Mouse (Mus musculus) ZHBTc4 (cell line): ENCODE results near the gene Uaca.

Experiments used
- DNase-seq: peaks from one replicate; pipeline ENCODE4 v3.0.0-alpha.2; 2011; ENCODE audit warnings: low read depth, low spot score

Gene Uaca

GRCm38 (mm10) chr9:60837078-60837448, 42.7 kb downstream of the Uaca start:
- DNase-seq, result no peak

DNA sequence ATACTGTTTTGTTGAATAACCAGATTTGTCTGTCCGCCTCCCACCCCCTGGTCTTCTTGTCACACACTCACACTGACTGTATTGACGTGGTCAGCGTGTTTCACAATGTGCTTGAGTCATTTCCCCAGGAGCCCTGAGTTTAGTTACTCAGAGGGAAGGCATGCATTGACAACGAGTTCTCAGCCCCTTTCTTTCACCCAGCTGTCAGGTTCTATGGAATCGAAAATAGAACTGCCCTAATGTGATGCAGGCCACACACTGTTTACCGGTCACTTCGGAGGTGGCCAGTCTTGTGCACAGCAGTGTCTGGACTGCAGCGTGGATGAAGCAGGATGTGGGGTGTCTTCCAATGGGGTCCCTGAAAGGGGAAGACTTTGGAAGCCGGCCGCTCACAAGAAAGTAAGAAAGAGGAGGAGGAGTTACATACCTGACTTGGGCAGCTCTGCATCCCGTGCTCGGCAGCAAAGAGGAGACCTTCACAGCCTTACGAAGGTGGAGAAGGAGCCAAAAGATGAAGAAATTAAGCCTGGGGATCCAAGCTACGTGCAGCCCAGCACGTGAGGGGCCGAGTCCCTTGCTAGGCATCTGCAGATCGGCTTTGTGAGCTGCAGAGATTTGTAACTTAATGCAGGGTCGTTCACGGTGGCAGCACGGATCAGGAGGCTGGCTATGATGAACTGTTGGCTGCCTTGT, 43.3 kb downstream of the Uaca start:
- no peak for DNase-seq

- DNase-seq, result no peak
Observed at GRCm38 (mm10) chr9:60838331-60838872, 44.1 kb downstream of the Uaca start.

DNA sequence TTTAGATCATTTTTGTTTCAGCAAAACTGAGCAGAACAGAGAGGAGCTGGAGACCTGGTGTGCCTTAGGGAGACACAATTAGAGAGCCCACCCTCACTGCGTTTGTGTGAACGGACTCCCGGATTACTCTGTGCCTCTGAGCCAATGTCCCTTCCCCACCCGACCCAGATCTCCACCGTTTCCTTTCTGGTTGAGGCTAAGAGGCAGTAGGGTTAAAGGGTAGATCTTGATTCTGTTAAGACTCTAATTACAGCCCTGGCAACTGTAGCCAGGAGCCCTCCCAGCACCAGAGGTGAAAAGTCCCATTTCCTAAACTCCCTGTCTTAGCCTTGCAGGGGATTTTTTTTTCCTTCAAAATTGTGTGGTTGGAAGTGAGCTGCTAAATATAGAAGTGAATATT, 47.1 kb downstream of the Uaca start:
- DNase-seq, result no peak

DNA sequence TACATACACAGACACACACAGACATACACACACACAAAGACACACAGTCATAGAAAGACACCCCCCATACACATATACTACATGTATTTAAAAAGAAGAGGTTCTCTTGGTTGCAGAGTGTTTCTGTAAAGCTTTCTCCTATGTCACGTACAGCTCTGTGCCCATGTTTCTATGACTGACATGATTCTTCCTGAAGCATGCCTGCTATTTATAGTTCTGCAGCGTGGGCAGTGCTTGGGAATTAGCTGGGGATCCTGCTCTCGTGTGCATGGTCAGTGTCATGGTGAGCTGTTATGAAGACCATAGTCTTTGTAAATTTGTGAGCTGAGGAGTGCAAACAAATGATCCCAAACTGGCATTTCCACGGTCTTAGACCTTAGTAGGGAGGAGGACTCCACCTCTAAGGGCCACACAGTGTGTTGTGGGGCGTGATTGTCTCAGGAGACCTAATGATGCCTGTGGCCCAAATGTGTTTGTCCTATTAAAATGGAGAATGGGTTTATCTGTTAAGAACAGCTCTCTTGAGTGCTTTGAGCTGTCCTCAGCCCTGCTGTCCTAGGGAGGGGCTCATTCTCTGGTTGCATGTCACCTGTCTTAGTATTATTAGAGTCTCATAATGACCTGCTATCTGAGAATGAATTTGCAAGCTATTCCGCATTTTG, 49.2 kb downstream of the Uaca start:
- DNase-seq, result no peak

GRCm38 (mm10) chr9:60848730-60849129, 54.4 kb downstream of the Uaca start:
- DNase-seq, result no peak

GRCm38 (mm10) chr9:60849986-60850385, 55.6 kb downstream of the Uaca start:
- DNase-seq, result no peak

GRCm38 (mm10) chr9:60854196-60854595, 59.9 kb downstream of the Uaca start:
- DNase-seq, result no peak

GRCm38 (mm10) chr9:60857833-60858232, 63.5 kb downstream of the Uaca start:
- DNase-seq, result peak; percentile 63

- peak; percentile 74 for DNase-seq
Observed at GRCm38 (mm10) chr9:60858306-60858960, 64.1 kb downstream of the Uaca start.

GRCm38 (mm10) chr9:60859031-60859430, 64.7 kb downstream of the Uaca start:
- DNase-seq, result no peak

DNA sequence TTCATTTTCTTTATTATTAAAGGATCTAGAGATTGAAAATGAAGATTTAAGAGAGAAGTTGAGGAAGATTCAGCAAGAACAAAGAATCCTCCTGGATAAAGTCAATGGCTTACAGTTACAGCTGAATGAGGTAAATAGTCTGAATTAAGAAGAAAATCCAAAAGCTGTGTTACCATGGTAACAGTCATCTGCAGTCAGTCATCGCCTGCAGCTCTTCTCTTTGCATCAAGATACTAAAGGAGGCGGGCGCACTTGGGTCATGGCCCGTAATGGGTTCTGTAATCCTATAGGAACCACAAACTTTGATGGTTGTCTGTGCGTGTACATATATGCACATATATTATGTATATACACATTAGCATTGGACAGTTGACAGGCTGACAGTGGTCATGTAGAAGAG, 66.7 kb downstream of the Uaca start:
- DNase-seq, result no peak

DNA sequence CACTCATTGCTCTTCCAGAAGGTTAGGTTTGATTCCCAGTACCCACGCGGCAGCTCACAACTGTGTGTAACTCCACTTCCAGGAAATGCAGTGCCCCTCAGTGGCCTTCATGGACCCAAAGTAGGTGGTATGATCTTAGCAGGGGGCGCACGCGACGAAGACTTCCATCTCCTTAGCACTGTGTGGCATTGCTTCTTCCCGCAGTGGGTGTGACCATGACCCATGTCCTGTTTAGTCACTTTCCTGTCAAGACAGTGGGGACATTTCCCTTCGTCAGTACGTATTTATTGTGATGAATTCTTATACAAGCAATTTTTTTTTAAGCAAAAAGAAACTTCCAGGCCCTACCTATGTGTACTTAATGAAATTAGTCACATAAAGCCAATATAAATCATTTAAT, 70.3 kb downstream of the Uaca start:
- DNase-seq, result no peak

- peak; percentile 49 for DNase-seq
Observed at GRCm38 (mm10) chr9:60865866-60866265, 71.5 kb downstream of the Uaca start.

GRCm38 (mm10) chr9:60870451-60870850, 76.1 kb downstream of the Uaca start:
- no peak for DNase-seq

DNA sequence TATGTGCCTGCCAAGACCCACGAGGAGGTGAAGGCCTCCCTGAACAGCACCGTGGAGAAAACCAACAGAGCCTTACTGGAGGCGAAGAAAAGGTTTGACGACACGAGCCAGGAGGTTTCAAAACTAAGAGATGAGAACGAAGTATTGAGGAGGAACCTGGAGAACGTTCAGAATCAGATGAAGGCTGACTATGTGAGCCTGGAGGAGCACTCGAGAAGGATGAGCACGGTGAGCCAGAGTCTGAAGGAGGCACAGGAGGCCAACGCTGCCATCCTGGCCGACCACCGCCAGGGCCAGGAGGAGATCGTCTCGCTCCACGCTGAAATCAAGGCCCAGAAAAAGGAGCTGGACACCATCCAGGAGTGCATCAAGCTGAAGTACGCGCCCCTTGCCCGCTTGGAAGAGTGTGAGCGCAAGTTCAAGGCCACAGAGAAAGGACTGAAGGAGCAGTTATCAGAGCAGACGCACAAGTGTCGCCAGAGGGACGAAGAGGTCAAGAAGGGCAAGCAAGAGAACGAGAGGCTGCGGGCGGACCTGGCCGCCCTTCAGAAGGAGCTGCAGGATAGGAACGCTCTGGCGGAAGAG, 76.7 kb downstream of the Uaca start:
- peak; percentile 39 for DNase-seq

DNA sequence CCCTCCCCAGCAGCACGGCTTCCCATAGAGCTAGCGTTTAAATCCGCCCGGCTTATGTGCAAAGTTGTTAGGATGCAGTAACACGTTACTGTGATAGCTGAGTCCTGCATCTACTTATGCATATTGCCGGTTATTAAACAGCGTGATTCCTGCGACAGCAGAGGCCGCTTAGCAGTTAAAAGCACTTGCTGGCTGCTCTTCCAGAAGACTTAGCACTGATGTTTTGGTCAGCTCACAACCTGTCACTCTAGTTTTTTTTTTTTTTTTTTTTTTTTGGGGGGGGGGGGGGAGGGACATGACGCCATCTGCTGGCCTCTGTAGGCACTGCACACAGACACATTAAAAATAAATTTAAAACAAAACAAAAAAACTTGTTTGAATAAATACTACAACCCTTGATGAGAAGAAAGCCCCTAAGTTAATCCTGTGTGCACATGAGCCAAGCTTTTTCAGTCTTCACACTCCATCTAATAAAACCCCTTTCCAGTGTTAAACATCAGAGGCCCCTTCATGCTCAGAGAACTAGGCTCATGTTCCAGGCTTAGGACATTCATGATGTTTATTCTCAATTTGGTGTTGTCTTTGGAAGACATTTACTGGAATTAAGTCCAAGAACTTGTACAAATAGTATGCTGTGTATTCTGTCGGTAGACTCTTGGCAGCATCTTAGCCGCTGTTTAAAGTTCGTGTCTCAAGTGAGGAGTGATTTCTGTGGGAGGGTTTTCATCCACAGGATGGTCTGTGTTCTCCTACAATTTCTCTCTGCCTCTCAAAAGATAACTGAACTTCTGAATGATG, 79.1 kb downstream of the Uaca start:
- DNase-seq, result no peak

GRCm38 (mm10) chr9:60874055-60874392, 79.7 kb downstream of the Uaca start:
- DNase-seq, result no peak

DNA sequence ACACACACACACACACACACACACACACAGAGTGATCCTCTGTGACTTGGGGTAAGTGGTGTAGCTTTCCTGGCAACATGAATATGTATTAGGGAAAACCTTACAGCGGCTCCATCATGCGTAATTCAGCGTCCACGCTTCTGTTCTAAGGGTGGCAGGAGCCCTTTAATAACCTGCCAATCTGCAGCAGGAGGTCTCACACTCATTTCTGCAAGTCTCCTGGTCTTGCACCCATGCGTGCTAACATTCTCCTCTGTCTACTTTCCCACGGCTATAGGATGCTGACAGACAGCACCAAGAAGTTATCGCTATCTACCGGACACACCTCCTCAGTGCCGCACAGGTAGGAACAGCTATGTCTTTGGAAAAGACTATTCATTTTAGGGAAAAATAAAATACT, 81.7 kb downstream of the Uaca start:
- DNase-seq, result no peak

DNA sequence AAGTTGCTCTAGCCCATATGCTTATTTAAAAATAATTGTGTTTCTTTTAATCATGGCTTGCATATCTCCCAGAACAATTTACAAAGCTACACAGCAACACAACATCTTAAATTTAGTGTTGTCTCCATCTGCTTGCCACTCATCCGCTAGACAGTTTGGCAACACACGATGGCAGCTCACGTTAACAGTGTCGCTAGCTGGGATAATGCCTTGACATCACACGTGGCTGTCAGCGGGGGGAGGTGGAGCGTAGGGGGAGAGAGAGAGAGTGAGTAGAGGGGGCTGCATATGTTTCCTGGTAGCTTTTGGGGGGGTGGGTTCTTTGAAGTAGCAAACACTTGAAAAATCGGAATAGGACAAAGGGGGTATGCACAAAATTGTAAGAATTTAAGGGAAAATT, 82.2 kb downstream of the Uaca start:
- no peak for DNase-seq

- DNase-seq, result no peak
Observed at GRCm38 (mm10) chr9:60878051-60878557, 83.8 kb downstream of the Uaca start.
